Mouse (Mus musculus): ENCODE results near the gene Tnfrsf18.

DNA sequence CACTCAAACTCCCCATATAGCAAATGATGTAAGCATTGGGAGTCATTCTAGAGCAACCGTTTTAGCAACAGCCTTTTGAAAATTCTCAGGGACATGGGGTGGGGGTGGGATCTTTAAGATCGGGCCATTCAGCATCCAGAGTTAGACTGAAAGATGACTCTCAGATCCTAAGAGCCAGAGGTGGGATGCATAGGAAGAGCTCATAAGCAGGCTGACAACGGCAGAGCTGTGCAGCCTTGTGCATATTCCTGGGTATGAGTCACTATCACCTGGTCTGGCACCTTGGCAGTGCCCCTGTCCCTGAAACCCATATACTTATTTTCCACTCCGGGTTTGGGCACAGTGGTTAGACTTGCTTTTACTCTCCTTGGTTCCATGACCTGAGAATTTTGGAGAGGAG lies 27.1 kb downstream of the Tnfrsf18 start:
- TF ChIP-seq CTCF (IDR thresholded peaks at IDR 0.05; ENCODE audit: low read depth, low read length) (no peak), POLR2A (IDR thresholded peaks at IDR 0.05; ENCODE audit: extremely low read depth, insufficient read depth, low read length) (no peak)

Measured in liver, adult 2 months (tissue).